Mouse (Mus musculus): Measurements from ENCODE around the gene Ccdc150. TPM values are rescaled to one million over a fixed set of nuclear protein-coding genes. Genes with fewer than 3 reads are reported as not detected.

The Ccdc150 gene
- total RNA-seq (2014; rRNA removed) = 0.09 TPM in 1 of 2 replicates, not detected in the other
- not detected in 2 replicates for polyA plus RNA-seq (2012; rRNA removed)

DNA sequence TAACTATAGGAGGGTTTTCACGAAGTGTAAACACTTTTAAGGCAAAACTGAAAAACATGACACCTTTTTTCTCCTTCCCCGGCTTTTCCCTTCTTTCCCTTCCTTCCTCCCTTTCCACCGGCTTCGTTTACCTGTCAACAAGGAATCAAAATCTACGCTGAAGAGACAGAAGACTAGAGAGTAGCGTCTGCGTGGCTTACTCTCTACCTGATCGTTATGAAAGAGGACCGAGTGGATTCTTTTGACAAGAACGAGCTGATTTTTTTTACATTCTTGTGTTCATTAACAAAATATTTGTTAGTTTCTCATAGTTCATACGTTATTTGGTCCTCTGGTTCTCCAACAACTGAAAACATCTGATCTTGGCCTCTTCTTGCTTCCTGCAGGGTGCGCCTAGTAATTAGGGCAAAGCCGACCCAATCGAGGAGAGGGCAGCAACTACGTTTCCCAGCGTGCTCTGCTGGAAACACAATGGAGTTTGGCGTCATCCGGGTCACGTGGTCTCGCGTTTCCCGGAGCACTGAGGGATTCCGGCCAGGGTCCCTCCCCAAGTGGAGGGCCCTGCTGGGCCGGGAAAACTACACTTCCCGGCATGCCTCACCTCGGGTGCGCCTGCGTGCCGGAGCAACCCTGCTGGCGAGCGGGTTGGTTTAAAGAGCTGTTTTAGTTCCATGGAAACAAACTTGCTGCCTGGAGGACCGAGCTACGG lies at the start of gene Ccdc150:
TSS of gene Ccdc150 (plus strand) at position 526 of the 709 bp plus-strand sequence.
- peak; percentile 95 for DNase-seq (ENCODE audit: extremely low read depth, low read depth, low spot score)
- H3K9ac ChIP-seq (ENCODE audit: low read depth, low read length) = 0 out of 2 replicates have a peak within 1 kb of the TSS, but pooled peaks have one; percentile 27
- peak within 1 kb of the TSS; percentile 53 for H3K4me3 ChIP-seq (ENCODE audit: insufficient read depth, low read depth, low read length)
- TF ChIP-seq POLR2A (IDR thresholded peaks at IDR 0.05; ENCODE audit: extremely low read depth, insufficient read depth, low read length) = no peak
- TF ChIP-seq CTCF (IDR thresholded peaks at IDR 0.05; ENCODE audit: low read depth, low read length) = peak; percentile 6
- H3K4me1 ChIP-seq (ENCODE audit: control insufficient read depth, insufficient read depth, low read length) = peaks cover 3% of the 10 kb centered on the region; the same call in 1 of the 2 replicates
- H3K27me3 ChIP-seq (ENCODE audit: control insufficient read depth, insufficient read depth, low read length) = no peaks in the 10 kb centered on the region
- no peaks in the 10 kb centered on the region for H3K79me2 ChIP-seq (ENCODE audit: control insufficient read depth, insufficient read depth, low read length)
- H3K36me3 ChIP-seq (ENCODE audit: control insufficient read depth, insufficient read depth, low read length) = no peaks in the 10 kb centered on the region
- no peak within 1 kb of the TSS for H3K27ac ChIP-seq (replicated peaks; ENCODE audit: insufficient read depth, low read depth, low read length)
- WGBS = 18% methylated on average over 33 of the region's 33 CpGs

- Histone ChIP-seq H3K79me2 (ENCODE audit: control insufficient read depth, insufficient read depth, low read length) (no peaks in the 10 kb centered on the region), H3K4me1 (ENCODE audit: control insufficient read depth, insufficient read depth, low read length) (no peaks in the 10 kb centered on the region), H3K27me3 (ENCODE audit: control insufficient read depth, insufficient read depth, low read length) (no peaks in the 10 kb centered on the region), H3K27ac (replicated peaks; ENCODE audit: insufficient read depth, low read depth, low read length) (no peak overlapping the region), H3K36me3 (ENCODE audit: control insufficient read depth, insufficient read depth, low read length) (no peaks in the 10 kb centered on the region), H3K9ac (ENCODE audit: low read depth, low read length) (no peak overlapping the region), H3K4me3 (ENCODE audit: insufficient read depth, low read depth, low read length) (no peak overlapping the region)
- DNase-seq (ENCODE audit: extremely low read depth, low read depth, low spot score) = no peak
- 97% methylated on average over 3 of the region's 3 CpGs for WGBS
- TF ChIP-seq POLR2A (IDR thresholded peaks at IDR 0.05; ENCODE audit: extremely low read depth, insufficient read depth, low read length) = no peak
- no peak for TF ChIP-seq CTCF (IDR thresholded peaks at IDR 0.05; ENCODE audit: low read depth, low read length)
These were observed 30.2 kb upstream of the Ccdc150 start for GRCm38 (mm10) chr1:54220273-54220672.

DNA sequence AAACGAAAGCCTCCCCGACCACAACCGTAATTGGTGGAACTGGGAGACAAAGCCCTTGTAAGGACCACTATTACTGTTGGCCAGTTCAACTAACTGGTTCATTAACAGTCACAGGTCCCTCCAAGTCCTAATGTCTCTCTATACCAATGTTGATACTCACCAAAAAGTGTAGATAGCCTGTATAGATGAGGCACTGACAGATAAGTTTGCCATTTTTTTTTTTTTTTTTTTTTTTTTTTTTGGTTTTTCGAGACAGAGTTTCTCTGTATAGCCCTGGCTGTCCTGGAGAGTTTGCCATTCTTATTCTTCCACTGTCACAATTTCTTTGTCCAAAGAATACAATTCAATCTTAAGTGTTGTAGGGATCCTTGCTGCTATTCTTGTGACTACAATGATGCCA lies 7.8 kb upstream of the Ccdc150 start:
- Histone ChIP-seq H3K4me3 (ENCODE audit: insufficient read depth, low read depth, low read length) (no peak overlapping the region), H3K4me1 (ENCODE audit: control insufficient read depth, insufficient read depth, low read length) (no peaks in the 10 kb centered on the region), H3K27me3 (ENCODE audit: control insufficient read depth, insufficient read depth, low read length) (no peaks in the 10 kb centered on the region), H3K27ac (replicated peaks; ENCODE audit: insufficient read depth, low read depth, low read length) (no peak overlapping the region), H3K9ac (ENCODE audit: low read depth, low read length) (no peak overlapping the region), H3K36me3 (ENCODE audit: control insufficient read depth, insufficient read depth, low read length) (no peaks in the 10 kb centered on the region), H3K79me2 (ENCODE audit: control insufficient read depth, insufficient read depth, low read length) (no peaks in the 10 kb centered on the region)
- TF ChIP-seq POLR2A (IDR thresholded peaks at IDR 0.05; ENCODE audit: extremely low read depth, insufficient read depth, low read length) = no peak
- TF ChIP-seq CTCF (IDR thresholded peaks at IDR 0.05; ENCODE audit: low read depth, low read length) = no peak
- WGBS = 91% methylated on average over 4 of the region's 4 CpGs
- DNase-seq (ENCODE audit: extremely low read depth, low read depth, low spot score) = no peak

DNA sequence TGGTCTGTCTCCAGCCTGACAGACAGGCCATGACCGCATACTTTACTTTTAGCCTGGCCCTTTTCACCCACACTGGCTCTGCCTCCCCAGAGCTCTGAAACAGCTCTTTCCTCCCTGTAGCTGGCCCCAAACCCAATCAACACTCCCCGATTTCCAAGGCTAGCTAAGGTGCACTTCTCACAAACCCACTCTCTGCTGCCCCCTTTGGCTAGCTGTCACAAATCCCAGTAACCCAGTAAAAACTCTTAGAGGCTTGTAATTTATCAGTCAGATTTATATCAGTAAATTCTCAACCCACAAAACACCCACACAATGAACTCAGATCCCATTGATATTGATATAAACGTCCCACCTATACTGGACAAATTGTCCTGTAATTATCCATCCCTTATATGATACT lies 25.1 kb downstream of the Ccdc150 start:
- Histone ChIP-seq H3K27ac (replicated peaks; ENCODE audit: insufficient read depth, low read depth, low read length) (no peak overlapping the region), H3K4me3 (ENCODE audit: insufficient read depth, low read depth, low read length) (no peak overlapping the region), H3K27me3 (ENCODE audit: control insufficient read depth, insufficient read depth, low read length) (no peaks in the 10 kb centered on the region), H3K9ac (ENCODE audit: low read depth, low read length) (no peak overlapping the region), H3K79me2 (ENCODE audit: control insufficient read depth, insufficient read depth, low read length) (no peaks in the 10 kb centered on the region), H3K4me1 (ENCODE audit: control insufficient read depth, insufficient read depth, low read length) (no peaks in the 10 kb centered on the region), H3K36me3 (ENCODE audit: control insufficient read depth, insufficient read depth, low read length) (no peaks in the 10 kb centered on the region)
- WGBS = 61% methylated on average over 3 of the region's 3 CpGs
- DNase-seq (ENCODE audit: extremely low read depth, low read depth, low spot score) = no peak
- no peak for TF ChIP-seq POLR2A (IDR thresholded peaks at IDR 0.05; ENCODE audit: extremely low read depth, insufficient read depth, low read length)
- no peak for TF ChIP-seq CTCF (IDR thresholded peaks at IDR 0.05; ENCODE audit: low read depth, low read length)

DNA sequence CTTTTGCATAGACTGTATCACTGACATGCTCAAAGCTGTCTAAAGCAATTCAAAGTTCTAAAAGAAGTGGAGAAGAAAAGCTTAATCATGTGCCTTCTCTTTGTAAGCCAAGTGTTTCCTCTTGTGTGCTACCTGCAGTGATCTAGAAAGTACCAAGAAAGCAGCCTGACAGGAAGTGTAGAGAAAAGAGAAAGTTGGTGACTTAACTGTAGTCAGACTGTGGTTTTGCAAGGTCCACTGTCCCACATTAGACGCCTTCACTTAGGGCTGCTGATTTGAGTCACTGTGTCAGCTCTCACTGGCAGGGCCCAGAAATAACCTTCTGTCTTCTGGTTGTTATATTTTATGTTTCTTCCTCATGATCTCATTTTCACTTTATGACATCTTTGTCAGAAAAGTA lies 29.1 kb downstream of the Ccdc150 start:
- Histone ChIP-seq H3K27ac (replicated peaks; ENCODE audit: insufficient read depth, low read depth, low read length) (no peak overlapping the region), H3K36me3 (ENCODE audit: control insufficient read depth, insufficient read depth, low read length) (no peaks in the 10 kb centered on the region), H3K4me3 (ENCODE audit: insufficient read depth, low read depth, low read length) (no peak overlapping the region), H3K27me3 (ENCODE audit: control insufficient read depth, insufficient read depth, low read length) (no peaks in the 10 kb centered on the region), H3K9ac (ENCODE audit: low read depth, low read length) (no peak overlapping the region), H3K4me1 (ENCODE audit: control insufficient read depth, insufficient read depth, low read length) (no peaks in the 10 kb centered on the region), H3K79me2 (ENCODE audit: control insufficient read depth, insufficient read depth, low read length) (no peaks in the 10 kb centered on the region)
- DNase-seq (ENCODE audit: extremely low read depth, low read depth, low spot score) = no peak
- 76% methylated on average over 1 of the region's 1 CpGs for WGBS
- no peak for TF ChIP-seq POLR2A (IDR thresholded peaks at IDR 0.05; ENCODE audit: extremely low read depth, insufficient read depth, low read length)
- no peak for TF ChIP-seq CTCF (IDR thresholded peaks at IDR 0.05; ENCODE audit: low read depth, low read length)

DNA sequence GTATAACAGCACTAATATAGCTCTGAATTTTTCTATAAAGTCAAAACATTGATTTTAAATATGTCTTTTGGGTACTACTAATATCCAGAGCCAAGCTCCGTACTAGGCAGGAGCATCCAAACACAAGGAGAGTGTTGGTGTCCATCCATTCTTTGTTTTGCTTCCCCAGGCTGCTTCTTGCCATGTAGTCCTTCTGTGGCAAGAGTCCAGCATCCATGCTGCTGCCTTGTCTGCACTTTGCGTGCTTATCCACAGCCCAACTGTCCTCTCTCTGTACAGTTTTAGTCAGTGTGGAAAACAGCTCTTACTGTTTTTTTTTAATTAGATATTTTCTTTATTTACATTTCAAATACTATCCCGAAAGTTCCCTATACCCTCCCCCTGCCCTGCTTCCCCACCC lies 30.2 kb downstream of the Ccdc150 start:
- DNase-seq (ENCODE audit: extremely low read depth, low read depth, low spot score) = no peak
- WGBS = 86% methylated on average over 3 of the region's 3 CpGs
- no peaks in the 10 kb centered on the region for H3K36me3 ChIP-seq (ENCODE audit: control insufficient read depth, insufficient read depth, low read length)
- no peaks in the 10 kb centered on the region for H3K79me2 ChIP-seq (ENCODE audit: control insufficient read depth, insufficient read depth, low read length)
- H3K4me1 ChIP-seq (ENCODE audit: control insufficient read depth, insufficient read depth, low read length) = no peaks in the 10 kb centered on the region
- TF ChIP-seq CTCF (IDR thresholded peaks at IDR 0.05; ENCODE audit: low read depth, low read length) (no peak), POLR2A (IDR thresholded peaks at IDR 0.05; ENCODE audit: extremely low read depth, insufficient read depth, low read length) (no peak)
- no peak overlapping the region for H3K9ac ChIP-seq (ENCODE audit: low read depth, low read length)
- H3K27ac ChIP-seq (replicated peaks; ENCODE audit: insufficient read depth, low read depth, low read length) = no peak overlapping the region
- H3K4me3 ChIP-seq (ENCODE audit: insufficient read depth, low read depth, low read length) = no peak overlapping the region
- H3K27me3 ChIP-seq (ENCODE audit: control insufficient read depth, insufficient read depth, low read length) = no peaks in the 10 kb centered on the region

All from liver, adult 2 months (tissue).